Mouse (Mus musculus) kidney, embryonic 15.5 days (tissue): ENCODE data around the gene Mrpl24. TPM values are rescaled to one million over a fixed set of nuclear protein-coding genes. Genes with fewer than 3 reads are reported as not detected.
"Not testable (repeated sequence)": the region's sequence is repeated elsewhere in the genome, so short reads cannot be mapped to it uniquely, and the experiment has no call there.

ENCODE experiments used
- ATAC-seq: fragments of 200-750 bp; cut with Nextera tagmentation; replicated peaks from 2 replicates; pipeline ENCODE4 v1.8.0; 2017; ENCODE audit warnings: moderate TSS enrichment; ENCODE audit not compliant: low FRiP score
- H3K27ac ChIP-seq: fragments of 300-500 bp; sonication (generic); 2 replicates; pipeline ENCODE4 v1.5.1; 2015; ENCODE audit warnings: mild to moderate bottlenecking, inconsistent platforms
- H3K27me3 ChIP-seq: fragments of 300-500 bp; sonication (generic); 2 replicates; pipeline ENCODE4 v1.6.1; 2015; ENCODE audit warnings: inconsistent platforms
- H3K36me3 ChIP-seq: fragments of 300-500 bp; sonication (generic); 2 replicates; pipeline ENCODE4 v1.6.1; 2015; ENCODE audit warnings: inconsistent platforms
- H3K4me1 ChIP-seq: fragments of 300-500 bp; sonication (generic); 2 replicates; pipeline ENCODE4 v1.6.1; 2015; ENCODE audit warnings: inconsistent platforms
- H3K4me2 ChIP-seq: fragments of 300-500 bp; sonication (generic); 2 replicates; pipeline ENCODE4 v1.6.1; 2015; ENCODE audit warnings: moderate library complexity, mild to moderate bottlenecking, inconsistent platforms
- H3K4me3 ChIP-seq: fragments of 300-500 bp; sonication (generic); replicated peaks from 2 replicates; pipeline ENCODE4 v1.5.1; 2015; ENCODE audit warnings: mild to moderate bottlenecking, inconsistent platforms
- H3K9ac ChIP-seq: fragments of 300-500 bp; sonication (generic); 2 replicates; pipeline ENCODE4 v1.6.1; 2015; ENCODE audit warnings: mild to moderate bottlenecking, inconsistent platforms
- H3K9me3 ChIP-seq: fragments of 300-500 bp; sonication (generic); replicated peaks from 2 replicates; pipeline ENCODE4 v1.6.1; 2016; ENCODE audit warnings: inconsistent platforms
- WGBS: fragments of 180-500 bp; shearing (Covaris S2); methylation state at CpG from one replicate; pipeline ENCODE4 v1.1.7; 2015; ENCODE audit warnings: mixed read lengths; 5-methylcytosine and 5-hydroxymethylcytosine counted together
- polyA plus RNA-seq: library from polyadenylated mRNA; unstranded; fragments of >200 nt; fragmentation: Nextera tagmentation; extraction: Ambion mirVana; gene quantifications from 2 replicates; pipeline ENCODE4 v1.2.1, GENCODE M21; 2015

Mrpl24 gene
- polyA plus RNA-seq: 85.4 TPM in 2 replicates

- H3K36me3 ChIP-seq: peaks cover 64% of the 10 kb centered on the region
These were observed at the start of gene Mrpl24 for GRCm38 (mm10) chr3:87919336-87920108. Gene Mrpl24, plus strand, starts transcription at chr3:87919506.

GRCm38 (mm10) chr3:87877730-87878129 is 41.6 kb upstream of the Mrpl24 start:
- ATAC-seq: no peak
- no peak overlapping the region for H3K4me3 ChIP-seq
- WGBS: 86% methylated on average over 4 of the region's 4 CpGs
- H3K4me2 ChIP-seq: no peak overlapping the region
- H3K4me1 ChIP-seq: no peaks in the 10 kb centered on the region
- H3K9me3 ChIP-seq: no peaks in the 10 kb centered on the region
- no peak overlapping the region for H3K27ac ChIP-seq
- peaks cover 62% of the 10 kb centered on the region for H3K36me3 ChIP-seq
- H3K9ac ChIP-seq: no peak overlapping the region
- H3K27me3 ChIP-seq: no peaks in the 10 kb centered on the region

More at GRCm38 (mm10) chr3:87919336-87920108, at the start of gene Mrpl24:
- peak within 1 kb of the TSS; percentile 75 for H3K9ac ChIP-seq
- H3K4me2 ChIP-seq: peak within 1 kb of the TSS; percentile 67
- ATAC-seq: peak; percentile 91
- H3K27ac ChIP-seq: peak within 1 kb of the TSS; percentile 92
- H3K4me3 ChIP-seq: peak within 1 kb of the TSS; percentile 66
- WGBS: under 1% methylated on average over 30 of the region's 30 CpGs
- H3K9me3 ChIP-seq: no peaks in the 10 kb centered on the region
- H3K4me1 ChIP-seq: peaks cover 9% of the 10 kb centered on the region
- H3K27me3 ChIP-seq: no peaks in the 10 kb centered on the region

- peak overlapping the region; percentile 92 for H3K27ac ChIP-seq
These were observed 35.0 kb upstream of the Mrpl24 start for GRCm38 (mm10) chr3:87884291-87884690.

GRCm38 (mm10) chr3:87884708-87885251 is 34.5 kb upstream of the Mrpl24 start:
- H3K4me3 ChIP-seq: peak overlapping the region; percentile 97
- peak overlapping the region; percentile 93 for H3K9ac ChIP-seq
- peaks cover 19% of the 10 kb centered on the region for H3K4me1 ChIP-seq
- peaks cover 18% of the 10 kb centered on the region for H3K36me3 ChIP-seq
- H3K9me3 ChIP-seq: no peaks in the 10 kb centered on the region; the same call in 1 of the 2 replicates
- peak overlapping the region; percentile 76 for H3K4me2 ChIP-seq
- ATAC-seq: peak; percentile 38
- peak overlapping the region; percentile 92 for H3K27ac ChIP-seq
- H3K27me3 ChIP-seq: no peaks in the 10 kb centered on the region
- under 1% methylated on average over 27 of the region's 28 CpGs for WGBS

More at GRCm38 (mm10) chr3:87884291-87884690, 35.0 kb upstream of the Mrpl24 start:
- peak overlapping the region; percentile 97 for H3K4me3 ChIP-seq
- H3K36me3 ChIP-seq: peaks cover 20% of the 10 kb centered on the region
- H3K4me2 ChIP-seq: peak overlapping the region; percentile 76
- peak overlapping the region; percentile 93 for H3K9ac ChIP-seq
- WGBS: under 1% methylated on average over 3 of the region's 3 CpGs
- H3K4me1 ChIP-seq: peaks cover 19% of the 10 kb centered on the region
- H3K27me3 ChIP-seq: no peaks in the 10 kb centered on the region
- no peak for ATAC-seq
- H3K9me3 ChIP-seq: no peaks in the 10 kb centered on the region; the same call in 1 of the 2 replicates

GRCm38 (mm10) chr3:87885281-87886003 is 33.9 kb upstream of the Mrpl24 start, which contains the start of gene Prcc:
Gene Prcc, minus strand, starts transcription at chr3:87885608.
- H3K9me3 ChIP-seq: no peaks in the 10 kb centered on the region; the same call in 1 of the 2 replicates
- no peaks in the 10 kb centered on the region for H3K27me3 ChIP-seq
- H3K36me3 ChIP-seq: peaks cover 11% of the 10 kb centered on the region
- peaks cover 19% of the 10 kb centered on the region for H3K4me1 ChIP-seq
- peak within 1 kb of the TSS; percentile 93 for H3K9ac ChIP-seq
- H3K4me2 ChIP-seq: peak within 1 kb of the TSS; percentile 76
- WGBS: under 1% methylated on average over 33 of the region's 33 CpGs
- H3K4me3 ChIP-seq: peak within 1 kb of the TSS; percentile 97
- ATAC-seq: peak; percentile 98
- peak within 1 kb of the TSS; percentile 92 for H3K27ac ChIP-seq

GRCm38 (mm10) chr3:87886004-87886365 is 33.3 kb upstream of the Mrpl24 start:
- no peaks in the 10 kb centered on the region for H3K27me3 ChIP-seq
- no peaks in the 10 kb centered on the region; the same call in 1 of the 2 replicates for H3K9me3 ChIP-seq
- peak overlapping the region; percentile 33; the same call in 1 of the 2 replicates for H3K9ac ChIP-seq
- 13% methylated on average over 10 of the region's 10 CpGs for WGBS
- H3K4me1 ChIP-seq: peaks cover 19% of the 10 kb centered on the region
- H3K4me2 ChIP-seq: peak overlapping the region; percentile 65
- peak overlapping the region; percentile 97 for H3K4me3 ChIP-seq
- peaks cover 6% of the 10 kb centered on the region; the same call in 1 of the 2 replicates for H3K36me3 ChIP-seq
- peak overlapping the region; percentile 45; the same call in 1 of the 2 replicates for H3K27ac ChIP-seq
- ATAC-seq: peak; percentile 19

- Histone ChIP-seq H3K4me3 (peak overlapping the region; percentile 97), H3K27ac (0 out of 2 replicates have a peak overlapping the region, but pooled peaks have one; percentile 45), H3K4me2 (peak overlapping the region; percentile 65), H3K27me3 (no peaks in the 10 kb centered on the region), H3K9me3 (no peaks in the 10 kb centered on the region; the same call in 1 of the 2 replicates), H3K9ac (0 out of 2 replicates have a peak overlapping the region, but pooled peaks have one; percentile 4), H3K4me1 (peaks cover 19% of the 10 kb centered on the region), H3K36me3 (peaks cover 1% of the 10 kb centered on the region; the same call in 1 of the 2 replicates)
- ATAC-seq: no peak
- WGBS: 84% methylated on average over 6 of the region's 6 CpGs
These were observed 32.9 kb upstream of the Mrpl24 start for GRCm38 (mm10) chr3:87886416-87886815.

GRCm38 (mm10) chr3:87887400-87887799 is 31.9 kb upstream of the Mrpl24 start:
- H3K27ac ChIP-seq, H3K36me3 ChIP-seq, ATAC-seq, H3K27me3 ChIP-seq, H3K4me3 ChIP-seq, H3K9me3 ChIP-seq, H3K9ac ChIP-seq, H3K4me2 ChIP-seq: not testable (repeated sequence)
- WGBS: 88% methylated on average over 4 of the region's 4 CpGs
- H3K4me1 ChIP-seq: peaks cover 19% of the 10 kb centered on the region

GRCm38 (mm10) chr3:87891481-87891880 is 27.8 kb upstream of the Mrpl24 start:
- Histone ChIP-seq H3K4me1 (0 out of 2 replicates have a peak, but pooled peaks cover under 1% of the 10 kb centered on the region), H3K9ac (no peak overlapping the region), H3K36me3 (no peaks in the 10 kb centered on the region), H3K4me2 (no peak overlapping the region), H3K4me3 (no peak overlapping the region), H3K27me3 (no peaks in the 10 kb centered on the region), H3K27ac (no peak overlapping the region), H3K9me3 (no peaks in the 10 kb centered on the region; the same call in 1 of the 2 replicates)
- ATAC-seq: no peak
- WGBS: 64% methylated on average over 3 of the region's 3 CpGs

- no peaks in the 10 kb centered on the region for H3K4me1 ChIP-seq
- no peak overlapping the region for H3K4me3 ChIP-seq
- WGBS: 79% methylated on average over 3 of the region's 3 CpGs
- H3K27ac ChIP-seq: no peak overlapping the region
- ATAC-seq: no peak
- H3K4me2 ChIP-seq: no peak overlapping the region
- H3K9ac ChIP-seq: no peak overlapping the region
- no peaks in the 10 kb centered on the region for H3K27me3 ChIP-seq
- H3K9me3 ChIP-seq: no peaks in the 10 kb centered on the region; the same call in 1 of the 2 replicates
- H3K36me3 ChIP-seq: no peaks in the 10 kb centered on the region
These were observed 25.9 kb upstream of the Mrpl24 start for GRCm38 (mm10) chr3:87893367-87893905.

GRCm38 (mm10) chr3:87899266-87899665 is 20.0 kb upstream of the Mrpl24 start:
- H3K9ac ChIP-seq: no peak overlapping the region
- no peaks in the 10 kb centered on the region for H3K4me1 ChIP-seq
- 59% methylated on average over 3 of the region's 3 CpGs for WGBS
- H3K27ac ChIP-seq: no peak overlapping the region
- ATAC-seq: no peak
- H3K27me3 ChIP-seq: no peaks in the 10 kb centered on the region
- no peak overlapping the region for H3K4me2 ChIP-seq
- no peaks in the 10 kb centered on the region for H3K9me3 ChIP-seq
- H3K36me3 ChIP-seq: no peaks in the 10 kb centered on the region
- H3K4me3 ChIP-seq: no peak overlapping the region
